Mouse (Mus musculus) ES-E14 (cell line): Measurements from ENCODE around the gene Srpk2. TPM values are rescaled to one million over a fixed set of nuclear protein-coding genes. Genes with fewer than 3 reads are reported as not detected.

Experiments
- DNase-seq: peaks from one replicate; pipeline ENCODE4 v3.0.0-alpha.2; 2013; ENCODE audit warnings: low read depth, low spot score
- H3K27ac ChIP-seq: 2 replicates; pipeline ENCODE4 v1.5.1; 2012; ENCODE audit warnings: low read depth, mild to moderate bottlenecking, low read length, moderate library complexity, mixed read lengths; ENCODE audit not compliant: poor library complexity, insufficient read depth, severe bottlenecking
- H3K36me3 ChIP-seq: 2 replicates; pipeline ENCODE4 v1.6.1; 2012; ENCODE audit warnings: mild to moderate bottlenecking, low read length, moderate library complexity, mixed read lengths; ENCODE audit not compliant: control insufficient read depth, poor library complexity, insufficient read depth, severe bottlenecking
- H3K4me1 ChIP-seq, 2 experiments: fragments of 150-350 bp in 1 of 2; sonication (generic) in 1 of 2; 2 replicates each; pipeline ENCODE4 v1.6.1; 2012; ENCODE audit warnings: low read length in 2 of 2, mild to moderate bottlenecking in 1 of 2, mixed read lengths in 1 of 2; ENCODE audit not compliant: control insufficient read depth in 2 of 2, insufficient read depth in 2 of 2, poor library complexity in 1 of 2
- H3K4me3 ChIP-seq, 2 experiments: fragments of 150-350 bp in 1 of 2; sonication (generic) in 1 of 2; 2 replicates each; pipeline ENCODE4 v1.5.1; 2012; ENCODE audit warnings: low read length in 2 of 2, low read depth in 1 of 2, mild to moderate bottlenecking in 1 of 2, mixed read lengths in 1 of 2; ENCODE audit not compliant: insufficient read depth in 1 of 2, poor library complexity in 1 of 2, severe bottlenecking in 1 of 2
- H3K9ac ChIP-seq: 2 replicates; pipeline ENCODE4 v1.6.1; 2012; ENCODE audit warnings: low read depth, mild to moderate bottlenecking, low read length, mixed read lengths; ENCODE audit not compliant: poor library complexity, insufficient read depth, severe bottlenecking
- H3K9me3 ChIP-seq: fragments of 150-350 bp; sonication (generic); 2 replicates; pipeline ENCODE4 v1.6.1; 2012; ENCODE audit warnings: low read depth, mild to moderate bottlenecking, low read length; ENCODE audit not compliant: control insufficient read depth, insufficient read depth
- CHD2 ChIP-seq: IDR thresholded peaks from 2 replicates; pipeline ENCODE4 v1.6.1; 2014; ENCODE audit warnings: mild to moderate bottlenecking, low read depth, low read length, inconsistent platforms
- HCFC1 ChIP-seq: IDR thresholded peaks from 2 replicates; pipeline ENCODE4 v1.6.1; 2012; ENCODE audit warnings: low read length, inconsistent platforms, borderline replicate concordance; ENCODE audit not compliant: insufficient read depth
- MAFK ChIP-seq: IDR thresholded peaks from 2 replicates; pipeline ENCODE4 v1.6.1; 2014; ENCODE audit warnings: mild to moderate bottlenecking, low read depth, low read length, inconsistent platforms; ENCODE audit not compliant: insufficient read depth
- ZC3H11A ChIP-seq: IDR thresholded peaks from 2 replicates; pipeline ENCODE4 v1.6.1; 2012; ENCODE audit warnings: low read depth, mild to moderate bottlenecking, inconsistent platforms, low read length, borderline replicate concordance
- ZNF384 ChIP-seq: IDR thresholded peaks from 2 replicates; pipeline ENCODE4 v1.6.1; 2012; ENCODE audit warnings: low read depth, low read length, inconsistent platforms
- in situ Hi-C, 2 experiments: fragments of 600-800 bp; cut with MboI; formaldehyde crosslinking; loops; one replicate each; pipeline ENCODE4 v1.15.1; 2025; ENCODE audit warnings: low sequenced_read_pairs in 2 of 2, inconsistent platforms in 1 of 2; ENCODE audit not compliant: unreplicated experiment in 2 of 2
- total RNA-seq: library from RNA; depleted of rRNA; stranded (reverse); fragments of 300-350 nt; gene quantifications from 2 replicates; pipeline ENCODE4 v1.2.3, GENCODE M21; 2012

Gene Srpk2
- total RNA-seq, 1 experiment: 23.3 TPM

DNA sequence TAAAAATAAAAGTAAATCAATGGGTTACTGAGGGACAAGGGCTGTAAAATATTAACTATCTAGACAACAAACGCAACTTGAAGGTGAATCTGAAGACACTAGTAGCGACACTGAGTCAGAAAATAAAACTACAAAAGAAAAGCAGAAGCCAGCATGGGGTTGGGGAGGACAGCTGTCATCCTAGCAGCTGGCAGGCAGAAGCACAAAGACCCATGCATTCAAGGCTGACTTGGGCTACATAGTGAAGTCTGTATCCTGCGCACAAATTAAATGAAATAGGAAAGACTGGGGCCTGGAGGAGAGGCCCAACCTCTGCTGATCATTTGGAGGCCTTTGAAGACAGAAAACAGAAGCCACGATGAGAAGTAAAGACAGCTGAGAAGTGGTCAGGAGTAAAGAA, 106.6 kb downstream of the Srpk2 start:
- Histone ChIP-seq H3K4me1 (no peaks in the 10 kb centered on the region; a peak in 1 of 4 replicates), H3K9ac (no peak overlapping the region), H3K36me3 (no peaks in the 10 kb centered on the region), H3K4me3 (no peak overlapping the region), H3K9me3 (no peaks in the 10 kb centered on the region), H3K27ac (no peak overlapping the region)
- in situ Hi-C loops: no loop called here
- TF ChIP-seq MAFK (no peak), ZC3H11A (no peak), CHD2 (no peak), ZNF384 (no peak), HCFC1 (no peak)
- DNase-seq: no peak

DNA sequence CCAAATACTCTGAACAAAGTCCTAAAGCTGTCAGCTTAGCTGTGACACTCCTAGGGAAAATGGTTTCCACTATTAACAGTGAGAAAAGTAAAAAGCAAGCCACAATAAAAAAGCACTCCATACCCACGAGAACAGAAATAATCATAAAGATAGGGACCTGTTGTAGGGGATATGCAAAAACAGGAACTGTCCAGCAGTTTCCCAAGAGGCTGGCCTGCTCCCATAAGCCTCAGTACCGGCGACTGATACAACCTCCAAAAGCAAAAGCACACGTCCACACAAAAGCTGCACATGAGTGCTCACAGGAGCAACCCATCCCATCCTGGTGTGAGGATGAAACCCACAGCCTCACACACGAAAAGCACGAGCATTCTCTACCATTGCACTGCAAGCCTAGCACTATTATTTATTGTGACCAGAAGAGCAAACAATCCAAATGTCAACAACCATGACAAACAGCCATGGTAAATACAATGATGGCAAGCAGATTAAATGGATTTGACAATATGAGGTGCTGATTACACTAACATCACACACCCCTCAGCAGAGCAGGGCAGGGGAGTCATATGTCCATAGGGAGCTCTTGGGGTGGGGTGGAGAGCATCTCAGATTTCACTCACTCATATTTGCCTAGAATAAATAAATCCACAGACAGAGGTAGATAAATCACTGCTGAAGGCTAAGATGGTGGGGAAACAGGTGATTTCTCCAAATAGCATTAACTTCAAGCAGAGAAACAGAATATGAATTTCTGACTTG, 107.9 kb downstream of the Srpk2 start:
- no peaks in the 10 kb centered on the region; a peak in 1 of 4 replicates for H3K4me1 ChIP-seq
- H3K4me3 ChIP-seq: no peak overlapping the region
- TF ChIP-seq ZC3H11A (no peak), HCFC1 (no peak), MAFK (no peak), ZNF384 (no peak), CHD2 (no peak)
- no peaks in the 10 kb centered on the region for H3K36me3 ChIP-seq
- no peak overlapping the region for H3K9ac ChIP-seq
- no peak overlapping the region for H3K27ac ChIP-seq
- in situ Hi-C loops: no loop called here
- DNase-seq: no peak
- no peaks in the 10 kb centered on the region for H3K9me3 ChIP-seq

DNA sequence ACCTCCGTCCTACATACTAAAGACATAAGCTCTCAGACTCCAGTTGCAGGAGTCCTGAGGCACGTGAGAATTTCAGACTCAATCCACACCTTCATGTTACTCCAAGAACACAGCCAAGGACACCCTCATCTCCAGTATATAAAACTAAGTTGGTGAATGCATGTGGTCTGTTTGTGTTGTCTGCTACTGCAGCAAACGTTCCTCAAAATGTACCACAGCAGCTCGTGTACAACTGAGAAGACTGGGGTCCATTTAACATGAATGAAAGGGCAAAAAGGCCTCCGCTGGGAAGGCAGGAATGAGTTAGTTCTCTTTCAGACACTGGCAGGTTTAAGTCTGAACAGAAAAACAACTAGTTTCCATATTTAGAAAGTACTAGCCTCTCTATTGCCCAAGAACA, 110.5 kb downstream of the Srpk2 start:
- Histone ChIP-seq H3K4me3 (no peak overlapping the region), H3K27ac (no peak overlapping the region), H3K9me3 (no peaks in the 10 kb centered on the region), H3K9ac (no peak overlapping the region), H3K4me1 (no peaks in the 10 kb centered on the region; a peak in 1 of 4 replicates), H3K36me3 (no peaks in the 10 kb centered on the region)
- in situ Hi-C loops: no loop called here
- DNase-seq: no peak
- TF ChIP-seq ZNF384: no peak
- TF ChIP-seq CHD2: no peak
- TF ChIP-seq ZC3H11A: no peak
- TF ChIP-seq MAFK: no peak
- TF ChIP-seq HCFC1: no peak

DNA sequence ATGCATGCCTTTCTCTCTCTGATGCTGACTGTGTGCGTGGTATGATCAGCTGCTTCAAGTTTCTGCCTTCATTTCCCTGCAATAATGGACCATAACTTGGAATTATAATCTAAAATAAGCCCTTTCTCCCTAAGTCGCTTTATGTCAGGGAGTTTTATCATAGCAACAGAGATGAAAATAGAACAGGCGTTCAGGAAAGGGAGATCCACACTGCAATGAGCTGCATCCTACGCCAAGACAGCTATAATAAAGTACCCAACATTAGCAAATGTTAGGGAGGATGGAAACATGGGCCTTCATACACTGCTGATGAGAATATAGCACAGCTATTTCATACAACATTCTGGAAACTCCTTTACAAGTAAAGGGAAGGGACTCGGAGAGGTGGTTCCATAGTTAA, 116.2 kb downstream of the Srpk2 start:
- Histone ChIP-seq H3K4me3 (no peak overlapping the region), H3K36me3 (no peaks in the 10 kb centered on the region), H3K4me1 (peaks cover 0 to 2% of the 10 kb centered on the region in 2 experiments; a peak in 1 of 4 replicates), H3K9ac (no peak overlapping the region), H3K27ac (no peak overlapping the region), H3K9me3 (no peaks in the 10 kb centered on the region)
- no peak for DNase-seq
- in situ Hi-C loops: no loop called here
- no peak for TF ChIP-seq CHD2
- TF ChIP-seq ZC3H11A: no peak
- no peak for TF ChIP-seq HCFC1
- no peak for TF ChIP-seq ZNF384
- TF ChIP-seq MAFK: no peak

DNA sequence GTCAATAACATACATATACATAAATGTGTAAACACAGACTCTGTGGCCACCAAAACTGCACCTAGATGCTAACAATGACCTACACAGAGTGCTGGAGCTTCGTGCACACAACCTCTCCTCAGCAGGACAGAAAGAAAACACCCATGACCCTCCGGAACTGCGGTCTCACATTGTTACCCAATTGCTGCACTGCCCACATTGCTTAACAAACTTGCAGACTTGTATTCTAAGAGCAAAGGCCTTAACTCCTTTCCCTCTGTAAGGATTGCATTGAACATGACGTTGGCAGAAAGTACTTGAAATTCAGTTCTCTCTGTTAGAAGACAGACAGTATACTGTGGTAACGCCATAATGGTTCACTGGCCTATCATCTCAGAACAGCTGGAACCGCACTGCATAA, 118.0 kb downstream of the Srpk2 start:
- H3K27ac ChIP-seq: no peak overlapping the region
- no peak overlapping the region for H3K9ac ChIP-seq
- H3K4me3 ChIP-seq: no peak overlapping the region
- DNase-seq: no peak
- in situ Hi-C loops: no loop called here
- peaks cover 0 to 2% of the 10 kb centered on the region in 2 experiments; a peak in 1 of 4 replicates for H3K4me1 ChIP-seq
- no peak for TF ChIP-seq CHD2
- no peak for TF ChIP-seq ZNF384
- TF ChIP-seq HCFC1: no peak
- TF ChIP-seq MAFK: no peak
- TF ChIP-seq ZC3H11A: no peak
- H3K9me3 ChIP-seq: no peaks in the 10 kb centered on the region
- no peaks in the 10 kb centered on the region for H3K36me3 ChIP-seq
